Mouse (Mus musculus) testis, adult 2 months (tissue): ENCODE measurements around the gene Krcc1. TPM values are rescaled to one million over a fixed set of nuclear protein-coding genes. Genes with fewer than 3 reads are reported as not detected.
"Not testable (repeated sequence)": the region's sequence is repeated elsewhere in the genome, so short reads cannot be mapped to it uniquely, and the experiment has no call there.

ENCODE experiments used
- H3K27ac ChIP-seq: fragments of 200-500 bp; 2 replicates; pipeline ENCODE4 v1.5.1; 2012; ENCODE audit warnings: low read depth, low read length; ENCODE audit not compliant: control insufficient read depth, insufficient read depth
- H3K27me3 ChIP-seq: fragments of 200-500 bp; 2 replicates; pipeline ENCODE4 v1.6.1; 2012; ENCODE audit warnings: mild to moderate bottlenecking, low read length, moderate library complexity; ENCODE audit not compliant: control insufficient read depth, insufficient read depth
- H3K36me3 ChIP-seq: fragments of 200-500 bp; 2 replicates; pipeline ENCODE4 v1.6.1; 2012; ENCODE audit warnings: mild to moderate bottlenecking, low read length; ENCODE audit not compliant: control insufficient read depth, insufficient read depth
- H3K4me1 ChIP-seq: fragments of 200-500 bp; 2 replicates; pipeline ENCODE4 v1.6.1; 2012; ENCODE audit warnings: low read length; ENCODE audit not compliant: control insufficient read depth, insufficient read depth
- H3K4me3 ChIP-seq: fragments of 200-500 bp; 2 replicates; pipeline ENCODE4 v1.5.1; 2012; ENCODE audit warnings: low read depth, mild to moderate bottlenecking, low read length, moderate library complexity, mixed read lengths; ENCODE audit not compliant: control insufficient read depth
- CTCF ChIP-seq: fragments of 200-500 bp; IDR thresholded peaks from 2 replicates; pipeline ENCODE4 v1.5.1; 2012; ENCODE audit warnings: low read depth, mild to moderate bottlenecking, inconsistent platforms, low read length, moderate library complexity; ENCODE audit not compliant: control insufficient read depth, insufficient read depth, insufficient replicate concordance
- POLR2A ChIP-seq: fragments of 200-500 bp; IDR thresholded peaks from 2 replicates; pipeline ENCODE4 v1.6.1; 2012; ENCODE audit warnings: low read depth, mild to moderate bottlenecking, inconsistent platforms, low read length, moderate library complexity; ENCODE audit not compliant: control insufficient read depth
- polyA plus RNA-seq: library from polyadenylated mRNA; depleted of rRNA; stranded (reverse); fragments of >200 nt; gene quantifications from 2 replicates; pipeline ENCODE4 v1.2.3, GENCODE M21; 2012

Krcc1 gene
- polyA plus RNA-seq, 1 experiment: 24.4 TPM

DNA sequence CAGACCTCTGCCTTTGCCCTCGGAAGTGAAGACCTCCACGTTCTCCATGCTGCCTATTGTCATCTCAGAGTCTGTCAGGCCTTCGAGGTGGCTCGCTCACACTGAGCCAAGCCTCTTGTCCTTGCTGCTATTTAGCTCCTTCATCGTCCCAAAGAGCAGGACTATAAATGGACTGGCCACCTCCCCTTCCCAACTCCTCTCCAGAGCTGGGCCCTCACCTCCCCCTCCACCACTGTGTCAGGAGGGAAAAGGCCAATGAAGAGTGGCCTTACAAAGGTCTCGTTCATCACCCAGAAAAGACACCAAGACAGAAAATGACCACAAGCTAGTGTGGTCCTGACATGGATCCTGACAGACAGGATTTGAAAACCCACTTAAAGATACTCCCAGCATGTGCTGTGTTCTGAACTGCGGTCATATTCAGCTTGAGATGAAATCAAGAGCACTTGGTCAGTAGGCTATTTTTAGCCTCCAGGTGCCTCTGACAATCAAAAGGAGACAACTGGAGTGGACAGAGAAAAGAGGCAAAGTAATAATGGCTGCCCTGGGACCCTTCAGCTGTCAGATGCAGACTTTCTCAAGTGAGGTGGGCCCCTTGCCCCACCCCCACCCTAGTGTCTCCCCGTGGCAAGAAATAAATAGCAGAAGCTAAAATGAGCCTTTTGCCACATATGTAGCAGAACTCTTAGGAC is 9.2 kb upstream of the Krcc1 start:
- TF ChIP-seq CTCF (no peak), POLR2A (no peak)
- Histone ChIP-seq H3K4me1 (no peaks in the 10 kb centered on the region), H3K27me3 (no peaks in the 10 kb centered on the region), H3K36me3 (no peaks in the 10 kb centered on the region), H3K4me3 (no peak overlapping the region), H3K27ac (no peak overlapping the region)

GRCm38 (mm10) chr6:71267603-71268002 is 3.9 kb upstream of the Krcc1 start:
- not testable (repeated sequence) for H3K27me3 ChIP-seq, H3K4me1 ChIP-seq, H3K36me3 ChIP-seq, H3K4me3 ChIP-seq, H3K27ac ChIP-seq

GRCm38 (mm10) chr6:71268929-71269685 is 2.4 kb upstream of the Krcc1 start:
- Histone ChIP-seq H3K27me3 (no peaks in the 10 kb centered on the region), H3K4me1 (no peaks in the 10 kb centered on the region; the same call in 1 of the 2 replicates), H3K4me3 (no peak overlapping the region), H3K36me3 (no peaks in the 10 kb centered on the region), H3K27ac (no peak overlapping the region)
- no peak for TF ChIP-seq CTCF
- no peak for TF ChIP-seq POLR2A

DNA sequence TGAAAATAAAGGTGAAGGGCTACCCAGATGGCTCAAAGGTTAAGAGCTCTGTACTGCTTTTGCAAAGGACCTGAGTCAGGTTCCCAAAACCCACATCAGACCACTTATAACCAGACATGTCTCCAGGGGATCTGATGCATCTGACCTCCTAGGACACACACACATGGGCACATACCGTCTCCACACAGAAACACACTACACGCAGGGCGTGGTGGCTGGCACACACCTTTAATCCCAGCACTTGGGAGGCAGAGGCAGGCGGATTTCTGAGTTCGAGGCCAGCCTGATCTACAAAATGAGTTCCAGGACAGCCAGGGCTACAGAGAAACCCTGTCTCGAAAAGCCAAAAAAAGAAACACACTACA is 1.8 kb upstream of the Krcc1 start:
- not testable (repeated sequence) for H3K4me1 ChIP-seq, H3K27me3 ChIP-seq, H3K4me3 ChIP-seq, H3K36me3 ChIP-seq, H3K27ac ChIP-seq

DNA sequence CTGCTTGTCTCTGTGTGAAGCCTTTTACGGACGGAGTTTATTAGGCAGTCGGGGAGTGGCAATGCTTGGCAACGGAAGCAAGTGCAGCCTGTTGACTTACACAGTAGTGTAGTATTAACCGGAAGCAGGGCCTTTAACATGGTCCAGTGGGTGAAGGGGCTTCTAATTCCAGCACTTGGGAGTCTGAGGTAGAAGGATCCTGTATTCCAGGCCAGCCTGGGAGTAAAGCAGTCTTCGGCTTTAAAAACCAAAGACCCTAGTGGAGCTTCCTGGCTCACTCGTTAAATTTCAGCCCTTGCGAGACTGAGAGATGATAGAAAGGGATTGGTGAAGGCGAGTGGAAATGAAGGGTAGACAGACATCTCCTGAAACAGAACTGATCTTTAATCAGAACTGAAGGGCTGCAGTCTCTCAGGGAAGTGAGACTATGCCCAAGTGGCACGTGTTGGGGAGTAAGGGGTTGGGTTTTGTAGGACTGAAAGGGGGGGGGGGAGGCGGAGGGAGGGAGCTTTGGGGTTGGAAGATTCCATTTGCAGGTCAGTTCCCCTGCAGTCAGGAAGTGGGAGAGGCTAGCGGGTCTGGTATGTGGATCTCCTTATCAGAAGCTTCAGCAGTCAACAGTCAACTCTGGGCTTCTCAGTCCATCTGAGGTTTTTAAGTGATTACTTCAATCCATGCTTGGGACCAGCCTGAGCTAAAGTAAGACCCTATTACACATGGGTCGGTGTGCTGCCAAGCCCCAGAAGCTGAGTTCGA is 998 bp upstream of the Krcc1 start:
- Histone ChIP-seq H3K27me3 (no peaks in the 10 kb centered on the region), H3K27ac (peak overlapping the region; percentile 95), H3K4me1 (no peaks in the 10 kb centered on the region; the same call in 1 of the 2 replicates), H3K4me3 (peak overlapping the region; percentile 96), H3K36me3 (no peaks in the 10 kb centered on the region)
- TF ChIP-seq CTCF (no peak), POLR2A (peak; percentile 48; the same call in 1 of the 2 replicates)

GRCm38 (mm10) chr6:71271057-71271388 is 454 bp upstream of the Krcc1 start:
- no peaks in the 10 kb centered on the region; the same call in 1 of the 2 replicates for H3K4me1 ChIP-seq
- H3K36me3 ChIP-seq: no peaks in the 10 kb centered on the region
- peak overlapping the region; percentile 95 for H3K27ac ChIP-seq
- H3K4me3 ChIP-seq: peak overlapping the region; percentile 96
- TF ChIP-seq POLR2A (no peak), CTCF (no peak)
- no peaks in the 10 kb centered on the region for H3K27me3 ChIP-seq

- no peaks in the 10 kb centered on the region for H3K36me3 ChIP-seq
- H3K4me3 ChIP-seq: peak overlapping the region; percentile 96
- TF ChIP-seq CTCF (no peak), POLR2A (no peak)
- H3K27ac ChIP-seq: peak overlapping the region; percentile 93
- no peaks in the 10 kb centered on the region; the same call in 1 of the 2 replicates for H3K4me1 ChIP-seq
- no peaks in the 10 kb centered on the region for H3K27me3 ChIP-seq
These were observed 852 bp downstream of the Krcc1 start for GRCm38 (mm10) chr6:71272316-71272741.
